Mouse (Mus musculus): Measurements from ENCODE around the gene Tbx2. TPM values are rescaled to one million over a fixed set of nuclear protein-coding genes. Genes with fewer than 3 reads are reported as not detected.

Gene Tbx2
- 1 to 10 TPM in 1 of 2 experiments, under 1 TPM in 1; 0.20 to 1.9 TPM for polyA plus RNA-seq (2017; shearing (Covaris generic))

DNA sequence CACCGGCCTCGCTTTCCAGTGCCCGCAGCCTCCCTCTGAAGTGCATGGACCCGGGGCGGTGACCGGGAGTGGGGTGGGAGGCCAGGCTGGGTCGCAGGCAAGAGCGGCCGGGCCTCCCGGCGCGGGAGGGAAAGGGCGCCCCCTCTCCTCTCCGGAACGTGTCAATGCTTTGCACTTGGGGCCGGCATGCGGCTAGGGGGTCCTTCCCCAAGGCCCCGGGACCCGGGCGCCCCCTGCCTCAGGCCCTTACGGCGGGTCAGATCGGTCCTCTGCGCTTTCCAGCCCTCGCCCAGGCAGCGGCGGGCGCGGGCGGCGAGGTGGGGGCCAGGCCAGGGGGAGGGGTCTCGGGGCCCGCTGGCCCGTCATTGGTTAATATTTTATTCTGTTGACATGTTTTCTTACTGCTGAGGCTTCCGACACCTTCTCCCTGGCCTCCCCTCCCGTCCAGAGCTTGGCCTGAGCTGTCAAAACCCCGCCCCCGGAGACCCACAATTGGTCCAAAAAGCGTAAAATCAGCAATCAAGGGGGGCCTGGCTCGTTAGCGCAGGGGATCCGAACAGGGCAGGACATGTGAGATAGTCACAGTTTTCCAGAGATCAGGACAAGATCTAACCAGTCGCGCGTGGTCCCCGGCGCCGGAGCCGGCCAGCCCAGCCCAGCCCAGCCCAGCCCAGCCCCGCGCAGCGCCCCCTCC, at the start of gene Tbx2:
TSS of gene Tbx2 (plus strand) at position 321 of the 694 bp plus-strand sequence.

DNA sequence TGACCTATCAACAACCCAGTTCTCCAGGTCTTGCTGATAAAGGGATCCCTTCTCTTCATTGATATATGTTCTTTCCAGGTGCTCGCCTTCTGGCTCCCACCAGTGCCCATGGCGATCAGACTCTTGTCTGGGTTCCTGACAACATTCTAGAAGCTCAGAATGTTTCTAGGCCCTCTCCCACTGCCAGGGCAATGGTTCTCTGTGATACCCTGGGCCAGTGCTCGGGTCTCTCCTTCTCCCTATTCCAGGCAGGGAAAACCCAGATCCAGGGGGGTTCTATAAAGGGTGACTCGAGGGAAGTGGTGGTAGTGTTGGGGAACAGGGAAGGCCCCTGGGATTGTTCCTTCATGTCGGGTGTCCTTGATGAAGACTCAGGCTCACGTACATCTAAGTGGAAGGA, 17.9 kb downstream of the Tbx2 start, which contains the start of gene Gm11444:
TSS of gene Gm11444 (minus strand) at position 101 of the 400 bp plus-strand sequence.

DNA sequence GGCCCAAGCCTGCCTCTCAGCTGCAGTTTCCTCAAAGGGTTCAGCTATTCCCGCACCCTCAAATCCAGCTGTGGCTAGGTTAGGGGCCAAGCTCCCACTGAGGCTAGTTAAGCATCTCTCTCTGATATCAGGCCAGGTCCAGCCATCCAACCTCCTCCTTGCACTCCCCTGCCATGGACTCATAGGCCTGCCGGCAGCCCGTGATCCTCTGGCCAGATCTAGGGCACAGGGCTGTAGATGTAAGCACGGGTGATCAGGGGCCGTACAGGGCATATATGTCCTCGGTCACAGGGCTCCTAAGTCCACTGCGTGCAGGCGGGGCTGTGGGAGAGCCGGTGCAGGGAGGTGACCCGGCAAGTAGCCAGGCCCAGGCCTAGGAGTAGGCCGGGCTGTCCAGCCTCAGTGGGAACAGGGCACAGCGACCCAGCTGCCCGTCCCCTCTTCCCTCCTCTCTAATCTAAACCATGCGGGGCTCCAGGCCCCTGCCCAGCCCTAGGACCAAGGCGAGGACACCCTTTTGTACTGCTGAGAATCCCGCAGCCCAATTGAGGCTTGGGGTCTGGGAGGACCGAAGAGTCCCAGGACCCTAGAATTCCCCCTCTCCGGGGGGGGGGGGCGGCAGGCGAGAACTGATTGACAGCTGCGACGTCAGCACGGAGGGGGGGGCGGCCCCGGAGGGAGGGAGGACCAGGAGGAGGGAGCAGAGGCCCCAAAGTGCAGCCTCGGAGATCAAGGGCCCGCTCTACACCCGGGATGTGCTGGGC, 53.5 kb downstream of the Tbx2 start, which contains the start of gene Tbx4:
TSS of gene Tbx4 (plus strand) at position 758 of the 764 bp plus-strand sequence.

Other genes with a start within 250 kb of the Tbx2 start
- under 1 TPM in 1 of 2 experiments, not detected in 1; 0.69 TPM for gene Gm11444, start 17.8 kb downstream of the Tbx2 start, polyA plus RNA-seq (2017; shearing (Covaris generic))
- gene Tbx4, start 53.9 kb downstream of the Tbx2 start, polyA plus RNA-seq (2017; shearing (Covaris generic)), result under 1 TPM; 0.05 to 0.76 TPM

Measured in inflammation-experienced regulatory T-cells (primary cell).